Mouse (Mus musculus) erythroblast, embryonic 14.5 days (primary cell): ENCODE results near the gene Pde1b. TPM values are rescaled to one million over a fixed set of nuclear protein-coding genes. Genes with fewer than 3 reads are reported as not detected.

ENCODE experiments used
- H3K27me3 ChIP-seq: 2 replicates; pipeline ENCODE4 v1.6.1; 2012; ENCODE audit warnings: inconsistent platforms; ENCODE audit not compliant: control insufficient read depth
- H3K36me3 ChIP-seq: 2 replicates; pipeline ENCODE4 v1.6.1; 2012; ENCODE audit warnings: mild to moderate bottlenecking, inconsistent platforms; ENCODE audit not compliant: control insufficient read depth
- H3K4me1 ChIP-seq: 2 replicates; pipeline ENCODE4 v1.6.1; 2012; ENCODE audit warnings: inconsistent platforms; ENCODE audit not compliant: control insufficient read depth
- H3K4me3 ChIP-seq: replicated peaks from 2 replicates; pipeline ENCODE3; 2012; ENCODE audit warnings: moderate library complexity, mild to moderate bottlenecking, inconsistent platforms
- H3K9me3 ChIP-seq: 2 replicates; pipeline ENCODE4 v1.6.1; 2012; ENCODE audit warnings: low read length, inconsistent platforms, mixed read lengths; ENCODE audit not compliant: control insufficient read depth
- GATA1 ChIP-seq: IDR thresholded peaks from 2 replicates; pipeline ENCODE4 v1.6.1; 2012; ENCODE audit warnings: low read length, inconsistent platforms, mixed read lengths
- TAL1 ChIP-seq: IDR thresholded peaks from 3 replicates; pipeline ENCODE4 v1.6.1; 2012; ENCODE audit warnings: low read length, inconsistent platforms, mixed read lengths
- polyA plus RNA-seq: library from polyadenylated mRNA; stranded (reverse); fragments of >175 nt; gene quantifications from 2 replicates; pipeline ENCODE4 v1.2.3, GENCODE M21; 2012

Gene Pde1b
- polyA plus RNA-seq, 1 experiment, result 0.02 TPM

DNA sequence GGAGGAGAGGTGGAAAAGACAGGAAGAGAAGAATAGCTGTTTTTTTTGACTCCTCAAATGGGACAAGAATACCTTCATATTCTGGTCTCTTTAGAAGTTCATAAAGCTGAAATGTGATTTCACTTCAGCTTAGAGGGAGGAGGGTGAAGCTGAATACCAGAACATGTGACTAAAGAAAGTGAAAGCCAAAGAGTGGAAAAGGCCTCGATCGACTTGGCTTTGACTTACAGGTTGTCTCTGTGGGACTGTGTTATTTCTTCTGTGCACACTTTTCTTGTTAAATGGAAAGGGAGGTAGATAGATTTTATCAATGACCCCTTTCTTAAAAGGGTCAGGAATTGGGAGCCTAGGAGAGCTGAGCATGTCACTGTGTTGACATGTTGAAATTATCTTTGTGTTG, 1.6 kb upstream of the Pde1b start:
- H3K27me3 ChIP-seq, result peaks cover 38% of the 10 kb centered on the region
- no peaks in the 10 kb centered on the region for H3K4me1 ChIP-seq
- H3K36me3 ChIP-seq, result no peaks in the 10 kb centered on the region
- H3K9me3 ChIP-seq, result no peaks in the 10 kb centered on the region
- H3K4me3 ChIP-seq, result no peak overlapping the region
- TF ChIP-seq GATA1 (no peak), TAL1 (no peak)

DNA sequence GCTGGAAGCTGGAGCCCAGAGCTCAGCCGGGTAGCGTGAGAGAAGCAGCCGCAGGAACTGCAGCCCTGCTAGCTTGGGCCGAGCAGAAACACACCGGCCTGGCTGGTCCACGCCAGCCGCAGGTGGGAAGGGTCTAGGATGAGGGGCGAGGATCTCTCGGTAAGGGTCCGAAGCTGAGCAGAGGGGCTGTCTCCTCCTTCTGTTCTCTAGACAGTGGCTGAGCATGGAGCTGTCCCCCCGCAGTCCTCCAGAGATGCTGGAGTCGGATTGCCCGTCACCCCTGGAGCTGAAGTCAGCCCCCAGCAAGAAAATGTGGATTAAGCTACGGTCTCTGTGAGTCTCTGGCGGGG, 392 bp downstream of the Pde1b start:
- Histone ChIP-seq H3K9me3 (no peaks in the 10 kb centered on the region), H3K4me1 (no peaks in the 10 kb centered on the region), H3K27me3 (peaks cover 38% of the 10 kb centered on the region), H3K36me3 (no peaks in the 10 kb centered on the region), H3K4me3 (no peak overlapping the region)
- no peak for TF ChIP-seq GATA1

DNA sequence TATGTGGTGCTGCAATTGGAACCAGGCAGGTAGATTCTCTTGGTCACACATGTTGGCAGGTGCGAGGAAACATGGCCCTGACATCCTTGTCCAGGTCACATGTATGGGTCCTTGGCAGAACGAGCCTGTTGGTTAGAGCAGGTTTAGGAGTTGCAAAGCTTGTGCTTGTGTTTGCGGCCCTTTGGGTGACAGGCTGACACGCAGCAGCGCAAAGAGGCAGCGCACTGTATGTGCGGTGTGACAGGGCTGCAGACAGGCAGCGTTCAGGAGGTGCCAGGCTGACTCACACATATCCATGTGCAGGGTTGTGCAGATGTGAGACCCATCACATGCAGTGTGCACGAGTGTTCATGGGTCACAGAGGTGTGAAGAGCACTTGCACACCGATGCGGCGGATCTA, 826 bp downstream of the Pde1b start:
- Histone ChIP-seq H3K9me3 (no peaks in the 10 kb centered on the region), H3K4me3 (no peak overlapping the region), H3K4me1 (no peaks in the 10 kb centered on the region), H3K27me3 (peaks cover 38% of the 10 kb centered on the region), H3K36me3 (no peaks in the 10 kb centered on the region)
- TF ChIP-seq GATA1, result no peak
- no peak for TF ChIP-seq TAL1

DNA sequence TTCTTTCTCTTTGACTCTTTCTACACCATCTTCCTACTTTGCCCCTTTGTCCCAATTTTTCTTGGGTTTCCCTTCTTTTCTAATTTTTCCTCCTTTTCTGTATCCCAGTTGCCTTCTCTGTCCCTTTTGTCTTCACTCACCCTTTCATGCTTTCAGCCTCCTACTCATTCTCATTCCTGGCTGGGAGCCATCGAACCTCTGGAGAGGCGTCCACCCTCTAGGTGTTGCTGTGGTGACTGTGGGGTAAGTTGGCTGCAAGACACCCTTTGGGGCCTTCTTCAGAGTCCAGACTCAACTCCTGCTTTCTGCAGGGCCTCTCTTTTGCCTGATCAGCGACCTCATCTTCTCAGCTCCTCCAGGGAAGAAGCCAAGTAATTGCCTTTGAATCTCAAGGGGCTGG, 6.5 kb downstream of the Pde1b start:
- H3K36me3 ChIP-seq, result no peaks in the 10 kb centered on the region
- TF ChIP-seq GATA1, result no peak
- TF ChIP-seq TAL1, result no peak
- H3K9me3 ChIP-seq, result no peaks in the 10 kb centered on the region
- H3K4me3 ChIP-seq, result no peak overlapping the region
- no peaks in the 10 kb centered on the region; the same call in 1 of the 2 replicates for H3K4me1 ChIP-seq
- peaks cover 12% of the 10 kb centered on the region for H3K27me3 ChIP-seq

DNA sequence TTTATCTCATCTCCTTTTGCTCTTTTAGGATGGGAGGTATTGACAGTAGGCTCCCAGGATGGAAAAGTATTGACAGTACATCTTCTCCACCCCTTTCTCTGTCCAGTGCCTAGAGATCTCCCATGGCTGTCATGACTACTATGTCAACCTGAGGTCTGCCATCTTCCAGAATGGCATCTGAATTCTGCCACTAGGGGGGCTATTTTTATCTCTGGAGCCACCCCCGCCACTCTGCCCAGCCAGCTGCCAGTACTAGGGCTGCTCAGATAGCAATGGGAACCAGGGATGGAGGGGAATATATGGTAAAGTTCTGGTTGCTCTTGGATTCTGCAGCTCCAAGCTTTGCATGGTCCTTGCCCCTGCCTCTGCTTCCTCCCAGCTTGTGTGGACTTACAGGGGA, 8.8 kb downstream of the Pde1b start:
- TF ChIP-seq GATA1, result no peak
- no peak for TF ChIP-seq TAL1
- no peaks in the 10 kb centered on the region for H3K9me3 ChIP-seq
- H3K4me3 ChIP-seq, result no peak overlapping the region
- peaks cover 7% of the 10 kb centered on the region for H3K27me3 ChIP-seq
- no peaks in the 10 kb centered on the region; the same call in 1 of the 2 replicates for H3K4me1 ChIP-seq
- H3K36me3 ChIP-seq, result no peaks in the 10 kb centered on the region

DNA sequence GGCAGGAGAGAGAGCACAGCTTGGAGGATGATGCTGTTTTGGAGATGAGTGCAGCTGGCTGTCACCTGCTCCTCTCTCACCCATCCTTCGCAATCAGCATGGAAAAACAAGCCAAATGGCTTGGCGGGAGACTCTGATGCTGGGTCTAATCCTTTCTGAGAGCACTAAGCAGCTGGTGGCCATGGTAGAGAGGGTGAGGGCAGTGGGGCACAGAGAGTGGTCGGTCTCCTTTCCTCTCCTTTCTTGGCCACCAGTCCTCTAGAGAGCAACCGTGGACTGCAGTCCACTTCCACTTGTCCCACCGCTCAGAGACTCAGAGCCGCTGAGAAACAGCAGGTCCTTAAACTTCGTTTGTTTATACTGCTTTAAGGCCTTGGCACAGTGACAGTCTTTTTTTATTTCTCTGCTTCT, 10.8 kb downstream of the Pde1b start:
- Histone ChIP-seq H3K27me3 (peaks cover 7% of the 10 kb centered on the region), H3K36me3 (no peaks in the 10 kb centered on the region), H3K9me3 (no peaks in the 10 kb centered on the region), H3K4me1 (no peaks in the 10 kb centered on the region; the same call in 1 of the 2 replicates), H3K4me3 (no peak overlapping the region)
- no peak for TF ChIP-seq TAL1
- TF ChIP-seq GATA1, result no peak

DNA sequence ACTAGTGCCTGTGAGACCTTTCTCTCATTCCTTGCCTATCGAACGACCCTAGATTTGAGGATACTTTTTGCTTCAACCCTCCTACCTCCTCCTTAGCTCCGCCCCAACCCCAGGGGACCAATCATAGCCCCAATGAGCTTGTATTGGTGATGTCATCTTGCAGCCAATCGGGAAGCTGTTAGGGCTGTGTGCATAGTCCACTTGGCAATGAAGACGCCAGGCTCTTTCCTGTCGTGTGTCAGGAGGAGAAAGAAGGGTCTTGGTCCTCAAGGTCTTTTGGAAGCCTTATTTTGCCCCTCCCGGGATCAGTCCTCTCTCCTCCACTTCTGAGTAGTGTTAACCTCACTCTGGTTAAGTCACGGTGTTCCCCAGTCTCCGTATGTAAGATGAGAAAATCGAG, 11.3 kb downstream of the Pde1b start:
- H3K36me3 ChIP-seq, result no peaks in the 10 kb centered on the region
- no peaks in the 10 kb centered on the region for H3K9me3 ChIP-seq
- H3K4me1 ChIP-seq, result no peaks in the 10 kb centered on the region; the same call in 1 of the 2 replicates
- H3K4me3 ChIP-seq, result no peak overlapping the region
- TF ChIP-seq TAL1 (no peak), GATA1 (no peak)
- peaks cover 7% of the 10 kb centered on the region for H3K27me3 ChIP-seq

DNA sequence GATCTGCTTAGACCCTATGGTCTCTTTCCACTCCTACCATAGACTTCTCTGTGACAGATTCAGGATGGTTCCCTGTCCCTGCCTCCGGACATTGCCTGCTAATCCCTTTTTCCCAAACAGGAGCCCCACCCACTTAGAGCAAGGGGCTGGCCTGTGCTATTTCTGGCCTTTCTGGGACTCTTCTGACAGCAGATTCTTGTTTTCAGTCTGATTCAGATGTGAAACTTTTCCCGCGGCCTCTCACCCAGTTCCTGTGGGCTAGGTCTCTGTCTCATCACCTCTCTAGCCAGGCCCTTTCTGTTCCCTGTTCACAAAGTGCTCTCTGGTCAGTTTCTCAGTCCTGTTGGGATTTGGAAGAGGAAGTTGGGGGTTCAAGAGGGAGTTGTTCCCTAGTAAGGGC, 12.1 kb downstream of the Pde1b start:
- peaks cover 7% of the 10 kb centered on the region for H3K27me3 ChIP-seq
- TF ChIP-seq TAL1 (no peak), GATA1 (no peak)
- H3K9me3 ChIP-seq, result no peaks in the 10 kb centered on the region
- H3K4me3 ChIP-seq, result no peak overlapping the region
- H3K36me3 ChIP-seq, result no peaks in the 10 kb centered on the region
- H3K4me1 ChIP-seq, result no peaks in the 10 kb centered on the region; the same call in 1 of the 2 replicates

DNA sequence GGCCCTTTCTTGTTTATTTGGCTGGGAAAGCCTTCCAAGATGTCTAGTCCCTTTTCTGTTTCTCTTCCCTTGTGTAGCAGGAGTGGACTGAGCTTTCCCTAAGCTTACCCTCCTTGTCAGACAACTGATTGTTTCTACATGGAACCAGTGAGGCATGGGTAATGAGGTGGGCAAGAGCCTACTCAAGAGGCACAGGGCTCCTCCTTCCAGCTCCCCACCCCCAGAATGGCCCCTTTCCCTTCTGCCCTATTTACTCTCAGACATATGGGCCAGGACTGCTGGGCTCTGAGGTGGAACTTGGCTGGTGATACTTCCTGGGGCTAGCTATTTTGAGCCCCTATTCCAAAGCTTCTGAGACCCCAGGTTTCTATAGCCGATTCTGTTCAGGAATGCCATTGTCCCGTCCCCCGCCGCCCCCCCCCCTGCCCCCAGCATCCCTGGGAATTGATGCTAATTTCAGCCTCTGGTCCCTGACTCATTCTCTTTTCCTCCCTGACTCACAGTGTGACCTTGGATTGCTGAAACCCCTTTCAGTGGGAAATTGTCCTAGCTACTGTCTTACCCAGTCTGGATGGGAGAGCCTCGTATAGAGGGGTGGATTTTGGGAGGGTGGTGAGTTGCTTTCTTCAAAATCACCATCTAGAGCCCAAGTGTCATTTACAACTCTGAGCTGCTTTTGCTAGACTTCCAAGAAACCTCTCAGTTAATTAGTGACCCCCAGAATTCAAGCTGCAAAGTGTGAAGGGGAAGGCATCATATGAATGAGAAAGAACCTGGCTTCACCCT, 16.0 kb downstream of the Pde1b start:
- peaks cover 4% of the 10 kb centered on the region; the same call in 1 of the 2 replicates for H3K27me3 ChIP-seq
- no peaks in the 10 kb centered on the region for H3K36me3 ChIP-seq
- no peaks in the 10 kb centered on the region for H3K9me3 ChIP-seq
- TF ChIP-seq TAL1, result no peak
- TF ChIP-seq GATA1, result no peak
- H3K4me1 ChIP-seq, result no peaks in the 10 kb centered on the region; the same call in 1 of the 2 replicates
- no peak overlapping the region for H3K4me3 ChIP-seq
